Mouse (Mus musculus) MEL (cell line): Measurements from ENCODE around the gene Epb41l1. TPM values are rescaled to one million over a fixed set of nuclear protein-coding genes. Genes with fewer than 3 reads are reported as not detected.

ENCODE experiments used
- DNase-seq: peaks from one replicate; pipeline ENCODE4 v3.0.0; 2011; ENCODE audit warnings: low read depth, low spot score
- H3K27ac ChIP-seq: 2 replicates; pipeline ENCODE4 v1.5.1; 2012; ENCODE audit warnings: low read depth, mild to moderate bottlenecking, control low read depth, low read length, moderate library complexity; ENCODE audit not compliant: control insufficient read depth
- H3K27me3 ChIP-seq, 2 experiments: fragments of 150-350 bp in 1 of 2; sonication (generic) in 1 of 2; 2 replicates each; pipeline ENCODE4 v1.6.1; 2012; ENCODE audit warnings: low read length in 2 of 2, mild to moderate bottlenecking in 2 of 2, improper control_type of control experiment in 1 of 2, moderate library complexity in 1 of 2; ENCODE audit not compliant: insufficient read depth in 2 of 2, control insufficient read depth in 1 of 2
- H3K36me3 ChIP-seq, 2 experiments: 2 replicates each; pipeline ENCODE4 v1.6.1; 2012 to 2014; ENCODE audit warnings: low read length in 2 of 2, improper control_type of control experiment in 1 of 2, inconsistent platforms in 1 of 2, mild to moderate bottlenecking in 1 of 2; ENCODE audit not compliant: insufficient read depth in 2 of 2, control insufficient read depth in 1 of 2
- H3K4me1 ChIP-seq, 2 experiments: fragments of 150-350 bp in 1 of 2; sonication (generic) in 1 of 2; 2 replicates each; pipeline ENCODE4 v1.6.1; 2012; ENCODE audit warnings: low read length in 2 of 2, improper control_type of control experiment in 1 of 2, mild to moderate bottlenecking in 1 of 2; ENCODE audit not compliant: insufficient read depth in 2 of 2, control insufficient read depth in 1 of 2
- H3K4me3 ChIP-seq, 2 experiments: fragments of 150-350 bp in 1 of 2; sonication (generic) in 1 of 2; 2 replicates each; pipeline ENCODE4 v1.5.1; 2012; ENCODE audit warnings: low read depth in 2 of 2, low read length in 2 of 2, mild to moderate bottlenecking in 2 of 2, moderate library complexity in 2 of 2, control low read depth in 1 of 2, improper control_type of control experiment in 1 of 2; ENCODE audit not compliant: control insufficient read depth in 1 of 2, insufficient read depth in 1 of 2
- H3K79me2 ChIP-seq: 2 replicates; pipeline ENCODE4 v1.6.1; 2012; ENCODE audit warnings: mild to moderate bottlenecking, low read length, moderate library complexity; ENCODE audit not compliant: control insufficient read depth, poor library complexity, insufficient read depth
- H3K9ac ChIP-seq: 2 replicates; pipeline ENCODE4 v1.6.1; 2012; ENCODE audit warnings: low read depth, mild to moderate bottlenecking, control low read depth, low read length, moderate library complexity; ENCODE audit not compliant: control insufficient read depth, poor library complexity, severe bottlenecking
- H3K9me3 ChIP-seq: fragments of 150-350 bp; sonication (generic); replicated peaks from 2 replicates; pipeline ENCODE4 v1.6.1; 2012; ENCODE audit warnings: mild to moderate bottlenecking, low read length, improper control_type of control experiment, moderate library complexity; ENCODE audit not compliant: insufficient read depth
- CHD1 ChIP-seq: IDR thresholded peaks from 2 replicates; pipeline ENCODE4 v1.6.1; 2012; ENCODE audit warnings: low read depth, mild to moderate bottlenecking, inconsistent platforms, low read length, improper control_type of control experiment
- CHD2 ChIP-seq: IDR thresholded peaks from 2 replicates; pipeline ENCODE4 v1.6.1; 2011; ENCODE audit warnings: low read length, improper control_type of control experiment
- CTCF ChIP-seq, 3 experiments: IDR thresholded peaks in 2 of 3; conservative IDR thresholded peaks in 1 of 3; 2 replicates each; pipeline ENCODE4 v1.5.1; 2011 to 2012; ENCODE audit warnings: low read length in 3 of 3, low read depth in 2 of 3, mild to moderate bottlenecking in 2 of 3, improper control_type of control experiment in 1 of 3, inconsistent platforms in 1 of 3, mixed read lengths in 1 of 3, moderate library complexity in 1 of 3; ENCODE audit not compliant: control insufficient read depth in 1 of 3, insufficient read depth in 1 of 3, poor library complexity in 1 of 3, severe bottlenecking in 1 of 3
- ELF1 ChIP-seq: IDR thresholded peaks from 2 replicates; pipeline ENCODE4 v1.6.1; 2014; ENCODE audit warnings: low read depth, mild to moderate bottlenecking, inconsistent platforms, low read length, improper control_type of control experiment, moderate library complexity
- GABPA ChIP-seq: IDR thresholded peaks from 2 replicates; pipeline ENCODE4 v1.6.1; 2012; ENCODE audit warnings: low read depth, mild to moderate bottlenecking, inconsistent platforms, low read length, improper control_type of control experiment, moderate library complexity
- JUND ChIP-seq: IDR thresholded peaks from 2 replicates; pipeline ENCODE4 v1.6.1; 2011; ENCODE audit warnings: low read depth, mild to moderate bottlenecking, improper control_type of control experiment, low read length
- KAT2A ChIP-seq: conservative IDR thresholded peaks from 2 replicates; pipeline ENCODE4 v1.6.1; 2012; ENCODE audit warnings: low read depth, low read length, improper control_type of control experiment, inconsistent platforms
- MAX ChIP-seq: IDR thresholded peaks from 2 replicates; pipeline ENCODE4 v1.6.1; 2011; ENCODE audit warnings: low read length, improper control_type of control experiment
- MAZ ChIP-seq: IDR thresholded peaks from 2 replicates; pipeline ENCODE4 v1.6.1; 2012; ENCODE audit warnings: low read depth, mild to moderate bottlenecking, inconsistent platforms, low read length, improper control_type of control experiment
- MXI1 ChIP-seq: IDR thresholded peaks from 2 replicates; pipeline ENCODE4 v1.6.1; 2011; ENCODE audit warnings: mild to moderate bottlenecking, low read depth, low read length, improper control_type of control experiment
- MYB ChIP-seq: IDR thresholded peaks from 2 replicates; pipeline ENCODE4 v1.6.1; 2011; ENCODE audit warnings: mild to moderate bottlenecking, low read depth, low read length, improper control_type of control experiment
- MYC ChIP-seq: IDR thresholded peaks from 2 replicates; pipeline ENCODE4 v1.6.1; 2011; ENCODE audit warnings: low read depth, mild to moderate bottlenecking, low read length, improper control_type of control experiment, moderate library complexity
- POLR2A ChIP-seq, 2 experiments: IDR thresholded peaks; 2 replicates each; pipeline ENCODE4 v1.6.1; 2011 to 2012; ENCODE audit warnings: low read length in 2 of 2, mild to moderate bottlenecking in 2 of 2, control low read depth in 1 of 2, improper control_type of control experiment in 1 of 2, low read depth in 1 of 2, moderate library complexity in 1 of 2; ENCODE audit not compliant: control insufficient read depth in 1 of 2, insufficient read depth in 1 of 2, poor library complexity in 1 of 2
- POLR2AphosphoS2 ChIP-seq: IDR thresholded peaks from 2 replicates; pipeline ENCODE4 v1.6.1; 2011; ENCODE audit warnings: low read length, improper control_type of control experiment
- POLR2AphosphoS5 ChIP-seq: IDR thresholded peaks from 2 replicates; pipeline ENCODE4 v1.6.1; 2012; ENCODE audit warnings: low read depth, borderline replicate concordance, mild to moderate bottlenecking, inconsistent platforms, low read length, moderate library complexity, mixed read lengths
- RAD21 ChIP-seq: IDR thresholded peaks from 2 replicates; pipeline ENCODE4 v1.6.1; 2011; ENCODE audit warnings: mild to moderate bottlenecking, low read depth, low read length, improper control_type of control experiment
- RCOR1 ChIP-seq: IDR thresholded peaks from 2 replicates; pipeline ENCODE4 v1.6.1; 2012; ENCODE audit warnings: low read depth, mild to moderate bottlenecking, inconsistent platforms, low read length, improper control_type of control experiment
- TBP ChIP-seq: IDR thresholded peaks from 2 replicates; pipeline ENCODE4 v1.8.0; 2011; ENCODE audit warnings: low read depth, low read length, improper control_type of control experiment
- UBTF ChIP-seq: IDR thresholded peaks from 2 replicates; pipeline ENCODE4 v1.6.1; 2012; ENCODE audit warnings: low read depth, mild to moderate bottlenecking, inconsistent platforms, low read length, improper control_type of control experiment, moderate library complexity, borderline replicate concordance; ENCODE audit not compliant: insufficient read depth
- USF1 ChIP-seq: IDR thresholded peaks from 2 replicates; pipeline ENCODE4 v1.6.1; 2014; ENCODE audit warnings: low read depth, mild to moderate bottlenecking, inconsistent platforms, low read length, improper control_type of control experiment, moderate library complexity
- USF2 ChIP-seq, 2 experiments: IDR thresholded peaks; 2 replicates each; pipeline ENCODE4 v1.6.1; 2011 to 2012; ENCODE audit warnings: improper control_type of control experiment in 2 of 2, low read length in 2 of 2, borderline replicate concordance in 1 of 2, inconsistent platforms in 1 of 2, low read depth in 1 of 2, mild to moderate bottlenecking in 1 of 2; ENCODE audit not compliant: insufficient read depth in 1 of 2
- ZC3H11A ChIP-seq: IDR thresholded peaks from 2 replicates; pipeline ENCODE4 v1.6.1; 2012; ENCODE audit warnings: low read depth, mild to moderate bottlenecking, inconsistent platforms, low read length, improper control_type of control experiment
- ZKSCAN1 ChIP-seq: IDR thresholded peaks from 2 replicates; pipeline ENCODE4 v1.6.1; 2012; ENCODE audit warnings: low read depth, mild to moderate bottlenecking, inconsistent platforms, low read length, improper control_type of control experiment, moderate library complexity
- ZMIZ1 ChIP-seq: IDR thresholded peaks from 2 replicates; pipeline ENCODE4 v1.6.1; 2012; ENCODE audit warnings: low read depth, mild to moderate bottlenecking, inconsistent platforms, low read length, improper control_type of control experiment, moderate library complexity
- ZNF384 ChIP-seq: IDR thresholded peaks from 2 replicates; pipeline ENCODE4 v1.6.1; 2012; ENCODE audit warnings: low read depth, mild to moderate bottlenecking, inconsistent platforms, low read length, improper control_type of control experiment
- polyA plus RNA-seq, 2 experiments: library from polyadenylated mRNA; stranded (reverse) in 1 of 2; unstranded in 1 of 2; fragments of >175 nt in 1 of 2; fragments of >200 nt in 1 of 2; gene quantifications; 2 replicates each; pipeline versions ENCODE4 v1.2.1 to v1.2.4; 2012; ENCODE audit warnings: low replicate concordance in 2 of 2, low read depth in 1 of 2; ENCODE audit not compliant: insufficient read length in 2 of 2, insufficient read depth in 1 of 2, missing spikeins in 1 of 2
- total RNA-seq: library from RNA; depleted of rRNA; stranded (reverse); fragments of 300-350 nt; gene quantifications from 2 replicates; pipeline ENCODE4 v1.2.3, GENCODE M21; 2012

Gene Epb41l1
- total and polyA plus RNA-seq, 3 experiments, result 1.5 to 7.3 TPM; not detected in 1

DNA sequence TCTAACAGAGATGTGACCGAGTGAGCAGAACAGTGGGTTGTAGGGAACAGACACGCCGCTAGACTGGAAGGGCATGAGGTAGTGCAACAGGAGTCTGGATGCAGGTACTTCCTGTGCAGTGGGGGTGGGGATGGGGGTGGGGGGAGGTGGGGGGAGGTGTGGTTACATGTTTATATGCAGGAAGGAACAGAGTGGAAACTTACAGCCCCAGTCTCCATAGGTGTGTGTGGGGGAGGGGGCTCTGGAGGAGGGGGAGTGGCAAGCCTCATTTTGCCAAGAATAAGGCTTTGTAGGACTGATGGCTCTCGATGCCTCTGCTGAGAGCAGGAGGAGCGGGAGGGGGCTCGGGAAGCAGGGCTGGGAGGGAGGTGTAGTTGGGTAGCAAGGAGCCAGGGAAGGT is 10.7 kb downstream of the Epb41l1 start:
- Histone ChIP-seq H3K9me3 (no peaks in the 10 kb centered on the region), H3K4me3 (no peak overlapping the region), H3K27ac (no peak overlapping the region), H3K9ac (no peak overlapping the region), H3K79me2 (no peaks in the 10 kb centered on the region), H3K27me3 (peaks cover 0 to 1% of the 10 kb centered on the region in 2 experiments; a peak in 1 of 4 replicates), H3K36me3 (no peaks in the 10 kb centered on the region), H3K4me1 (no peaks in the 10 kb centered on the region)
- TF ChIP-seq CHD1 (no peak), GABPA (no peak), MYC (no peak), USF2 (IDR thresholded peaks at IDR 0.05; ENCODE audit: borderline replicate concordance in 1 of 2, insufficient read depth in 1 of 2, low read depth in 1 of 2, low read length in 2 of 2) (no peak), ZC3H11A (no peak), ZKSCAN1 (no peak), CTCF (IDR thresholded peaks at IDR 0.05 in 2 of 3, conservative IDR thresholded peaks at IDR 0.05 in 1 of 3; ENCODE audit: control insufficient read depth in 1 of 3, insufficient read depth in 1 of 3, low read depth in 2 of 3, low read length in 3 of 3, poor library complexity in 1 of 3, severe bottlenecking in 1 of 3) (no peak), RAD21 (no peak), ELF1 (no peak), MXI1 (no peak), RCOR1 (no peak), JUND (no peak), ZMIZ1 (no peak), POLR2AphosphoS5 (no peak), POLR2AphosphoS2 (no peak), CHD2 (no peak), KAT2A (no peak), UBTF (no peak)
- DNase-seq, result no peak

DNA sequence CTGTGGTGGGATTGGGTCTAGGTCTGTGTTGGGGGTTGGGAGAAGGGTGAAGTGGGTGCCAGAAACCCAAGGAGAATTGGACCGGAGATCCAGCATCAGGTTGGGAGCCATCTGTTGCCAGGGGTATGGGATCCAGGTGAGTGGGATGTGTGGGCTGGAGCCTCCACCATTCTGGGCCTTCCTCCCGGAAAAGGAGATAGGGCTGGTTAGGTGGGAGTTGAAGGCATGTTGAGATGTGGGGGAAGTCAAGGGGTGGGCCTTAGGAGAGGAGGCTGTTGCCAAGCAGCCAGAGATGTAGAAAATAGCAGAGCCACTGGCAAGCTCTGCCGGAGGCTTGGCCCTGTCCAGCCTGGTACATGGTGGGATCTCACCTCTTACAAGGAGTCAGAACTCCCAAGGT is 11.4 kb downstream of the Epb41l1 start:
- H3K27me3 ChIP-seq, result peaks cover 0 to 3% of the 10 kb centered on the region in 2 experiments; a peak in 1 of 4 replicates
- no peaks in the 10 kb centered on the region for H3K79me2 ChIP-seq
- TF ChIP-seq MYC (no peak), CTCF (IDR thresholded peaks at IDR 0.05 in 2 of 3, conservative IDR thresholded peaks at IDR 0.05 in 1 of 3; ENCODE audit: control insufficient read depth in 1 of 3, insufficient read depth in 1 of 3, low read depth in 2 of 3, low read length in 3 of 3, poor library complexity in 1 of 3, severe bottlenecking in 1 of 3) (no peak), ZNF384 (no peak), POLR2A (IDR thresholded peaks at IDR 0.05; ENCODE audit: control insufficient read depth in 1 of 2, insufficient read depth in 1 of 2, low read depth in 1 of 2, low read length in 2 of 2, poor library complexity in 1 of 2) (no peak), MAX (no peak), CHD2 (no peak), USF1 (no peak), ELF1 (no peak), TBP (no peak), RCOR1 (no peak), MXI1 (no peak), KAT2A (no peak), ZKSCAN1 (no peak), MAZ (no peak), MYB (no peak), POLR2AphosphoS2 (no peak)
- TF ChIP-seq, all 39 proteins: peak for 0
- H3K27ac ChIP-seq, result no peak overlapping the region
- no peaks in the 10 kb centered on the region for H3K4me1 ChIP-seq
- DNase-seq, result no peak
- H3K9ac ChIP-seq, result no peak overlapping the region
- H3K9me3 ChIP-seq, result no peaks in the 10 kb centered on the region
- no peaks in the 10 kb centered on the region for H3K36me3 ChIP-seq
- no peak overlapping the region for H3K4me3 ChIP-seq
